Mouse (Mus musculus) cerebellum, postnatal 4 days (tissue): ENCODE results near the gene Dpm3.

Source experiments
- DNase-seq, 2 experiments: peaks; one replicate each; pipeline ENCODE4 v3.0.0; 2022; ENCODE audit warnings: low spot score in 2 of 2, mixed read lengths in 1 of 2

Dpm3 gene

GRCm38 (mm10) chr3:89294195-89294594, 35.0 kb downstream of the Dpm3 start:
- no peak for DNase-seq

DNA sequence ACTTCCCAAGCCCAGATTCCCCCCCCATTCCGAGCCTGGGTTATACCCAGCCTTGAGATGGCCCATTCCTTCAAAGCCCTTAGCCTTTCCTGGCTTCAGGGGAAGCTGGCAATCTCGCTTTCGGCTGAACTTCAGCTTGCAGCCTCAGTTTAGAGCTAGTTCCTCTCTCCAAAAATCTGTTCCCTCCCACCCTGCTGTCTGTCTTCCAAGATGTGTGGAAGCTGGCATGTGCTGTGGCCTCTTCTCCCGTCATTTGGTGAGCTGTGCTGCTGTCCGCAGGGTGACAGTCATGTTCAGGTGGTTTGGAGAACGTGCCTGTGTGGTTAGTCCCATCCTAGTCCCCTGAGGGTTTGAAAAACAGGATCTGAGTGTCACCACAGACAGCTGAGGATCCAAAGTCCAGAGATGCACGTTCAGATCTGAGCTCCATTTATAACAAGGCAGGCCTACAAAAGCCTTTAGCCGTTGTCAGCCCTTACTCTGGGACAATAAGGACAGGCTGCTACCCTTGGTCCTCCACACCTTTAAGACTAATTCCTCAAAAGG, 36.6 kb downstream of the Dpm3 start:
- no peak for DNase-seq

DNA sequence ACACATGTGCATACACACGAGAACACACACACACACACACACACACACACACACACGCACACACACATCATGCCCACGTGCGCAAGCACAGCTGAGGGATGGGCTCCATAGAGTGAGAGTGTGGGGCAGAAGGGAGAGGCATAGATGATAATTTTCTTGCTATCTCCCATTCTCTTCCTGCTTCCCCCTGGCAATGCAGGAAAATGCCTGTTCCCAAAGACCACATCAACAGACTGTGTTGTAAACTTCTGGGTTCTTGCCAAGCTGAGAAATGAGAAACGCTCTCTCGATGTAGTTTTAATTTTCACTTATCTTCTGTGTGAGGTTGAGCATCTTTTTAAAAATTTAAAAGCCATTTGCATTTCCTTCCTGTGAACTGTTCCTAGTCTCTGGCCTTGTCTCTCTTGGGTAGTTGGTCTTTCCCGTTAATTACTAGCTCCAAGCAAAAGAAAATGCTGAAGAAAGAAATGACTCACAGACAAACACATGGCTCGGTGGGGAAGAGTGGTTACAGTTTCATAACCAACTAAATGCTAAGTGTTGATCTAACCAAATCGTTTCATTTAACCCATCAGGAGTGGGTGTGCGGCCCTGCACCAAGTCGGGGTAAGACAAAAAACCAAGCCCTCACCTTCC, 37.7 kb downstream of the Dpm3 start:
- DNase-seq: no peak

DNA sequence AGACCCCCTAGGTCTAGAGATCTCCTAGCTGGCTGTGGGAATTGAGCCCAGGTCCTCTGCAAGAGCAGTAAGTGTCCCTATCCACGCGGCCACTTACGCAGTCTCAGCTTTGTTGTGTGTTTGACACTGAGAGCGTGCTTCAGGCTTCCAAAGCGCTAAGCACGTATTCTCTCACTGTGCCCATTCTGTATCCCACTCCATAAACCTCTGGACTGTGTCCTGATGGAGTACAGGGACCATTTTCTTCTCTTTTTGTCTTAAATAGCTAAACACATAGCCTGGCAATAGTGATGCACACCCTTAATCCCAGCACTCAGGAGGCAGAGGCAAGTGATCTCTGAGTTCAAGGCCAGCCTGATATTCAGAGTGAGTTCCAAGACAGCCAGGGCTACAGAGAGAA, 39.8 kb downstream of the Dpm3 start:
- no peak for DNase-seq

GRCm38 (mm10) chr3:89299499-89299898, 40.3 kb downstream of the Dpm3 start:
- no peak for DNase-seq

GRCm38 (mm10) chr3:89300071-89300470, 40.9 kb downstream of the Dpm3 start:
- no peak for DNase-seq

DNA sequence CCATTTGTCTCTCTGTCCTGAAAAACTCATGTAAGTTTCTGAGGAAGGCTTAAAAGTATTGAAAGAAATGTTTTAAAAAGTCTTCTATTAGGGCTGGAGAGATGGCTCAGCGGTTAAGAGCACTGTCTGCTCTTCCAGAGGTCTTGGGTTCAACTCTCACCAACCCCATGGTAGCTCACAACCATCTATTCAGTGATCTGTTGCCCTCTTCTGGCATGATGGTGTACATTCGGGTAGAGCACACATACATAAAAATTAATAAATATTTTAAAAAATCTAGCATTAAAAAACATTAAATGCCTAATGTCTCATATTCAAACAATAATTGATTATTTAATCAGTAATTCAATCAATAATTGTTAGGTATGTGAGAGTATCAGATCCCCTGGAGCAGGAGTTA, 41.4 kb downstream of the Dpm3 start:
- no peak for DNase-seq

DNA sequence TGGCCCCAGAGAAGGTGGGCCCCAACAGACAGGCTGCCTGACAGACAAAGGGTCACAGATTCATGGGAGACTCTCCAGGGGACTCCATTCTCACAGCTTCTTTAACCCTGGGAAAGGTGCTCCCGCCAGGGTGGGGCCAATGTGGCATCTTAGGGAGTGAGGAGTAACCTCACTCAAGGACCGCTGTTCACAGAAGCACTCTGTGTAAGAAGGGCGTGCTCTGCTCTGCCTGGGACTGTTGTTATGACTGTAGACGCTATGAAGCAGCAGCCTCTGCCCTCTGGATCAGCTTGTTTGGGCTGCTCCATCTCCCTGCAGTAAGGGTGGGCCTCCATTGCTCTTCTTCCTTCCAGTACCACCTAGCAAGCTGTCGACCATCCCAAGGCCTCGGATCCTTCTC, 45.3 kb downstream of the Dpm3 start:
- no peak for DNase-seq

GRCm38 (mm10) chr3:89305105-89305504, 45.9 kb downstream of the Dpm3 start:
- no peak for DNase-seq

GRCm38 (mm10) chr3:89305551-89306325, 46.6 kb downstream of the Dpm3 start:
- no peak for DNase-seq

- DNase-seq: peak in 1 of 2 experiments; percentile 72
Measured at GRCm38 (mm10) chr3:89308089-89308488, 48.9 kb downstream of the Dpm3 start.

- no peak for DNase-seq
Measured at GRCm38 (mm10) chr3:89314340-89314739, 55.2 kb downstream of the Dpm3 start.

- DNase-seq: no peak
Measured at GRCm38 (mm10) chr3:89314791-89315190, 55.6 kb downstream of the Dpm3 start.

- DNase-seq: peak; percentile 79 to 89
Measured at GRCm38 (mm10) chr3:89315195-89315929, 56.2 kb downstream of the Dpm3 start.

DNA sequence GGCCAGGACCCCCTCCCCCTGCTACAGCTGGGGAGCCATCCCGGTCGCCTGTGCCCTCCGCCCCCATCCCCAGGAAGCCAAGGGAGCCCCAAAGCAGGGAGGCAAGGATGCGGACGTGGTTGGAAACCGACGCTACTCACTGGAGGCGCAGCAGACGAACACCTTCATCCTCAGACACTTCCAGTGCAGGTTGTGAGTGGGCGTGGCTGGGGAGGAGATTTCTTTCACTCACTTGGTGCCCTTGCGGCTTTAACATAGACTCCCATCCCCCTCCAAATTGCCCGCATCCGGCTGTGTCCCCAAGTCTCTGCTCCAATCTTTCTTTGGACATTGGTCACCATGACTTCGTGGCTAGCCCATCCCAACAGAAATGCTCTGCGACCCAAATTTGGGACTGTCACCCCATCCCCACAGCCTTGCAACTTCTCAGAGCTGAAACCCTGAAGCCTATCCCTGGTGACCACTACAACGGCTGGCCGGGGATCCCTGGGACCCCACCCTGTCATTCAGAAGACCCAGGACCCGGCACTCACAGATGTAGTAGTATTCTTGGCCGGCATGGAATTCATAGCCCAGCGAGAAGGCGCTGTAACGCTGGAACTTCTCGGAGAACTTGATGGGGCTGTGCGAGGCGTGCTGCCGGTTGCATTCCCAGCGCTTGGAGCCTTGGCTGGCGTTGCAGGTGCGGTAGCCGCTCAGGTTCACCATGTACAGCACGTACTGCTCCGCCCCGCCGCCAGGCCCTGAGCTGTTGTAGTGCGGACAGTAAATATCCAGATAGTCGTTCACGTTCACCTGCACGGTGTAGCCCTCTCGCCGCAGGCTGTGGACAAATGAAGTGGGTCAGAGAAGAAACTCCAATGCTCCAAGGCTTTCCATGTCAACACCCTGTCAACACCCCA, 57.0 kb downstream of the Dpm3 start:
- no peak for DNase-seq
